Mouse (Mus musculus): Measurements from ENCODE around the gene Usp18.

Gene Usp18

DNA sequence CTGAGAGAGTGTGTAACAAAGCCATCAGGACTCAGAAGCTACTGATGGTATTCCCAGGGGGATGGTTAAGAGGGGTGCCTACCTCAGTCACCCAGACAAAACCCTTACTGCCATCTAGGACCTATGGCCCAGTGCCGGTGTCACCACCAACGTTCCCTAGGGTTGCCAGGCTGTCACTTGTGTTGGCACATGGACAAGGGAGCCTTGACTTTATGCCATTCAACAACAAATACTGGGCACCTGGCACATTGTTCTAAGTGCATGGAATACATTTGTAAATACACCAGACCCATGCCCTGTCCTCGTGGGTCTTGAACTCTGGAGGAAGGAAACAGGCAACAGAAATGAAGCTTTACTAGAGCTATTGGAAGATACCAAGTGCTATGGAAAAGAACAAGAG is 59.9 kb downstream of the Usp18 start:
- no peak for DNase-seq

DNA sequence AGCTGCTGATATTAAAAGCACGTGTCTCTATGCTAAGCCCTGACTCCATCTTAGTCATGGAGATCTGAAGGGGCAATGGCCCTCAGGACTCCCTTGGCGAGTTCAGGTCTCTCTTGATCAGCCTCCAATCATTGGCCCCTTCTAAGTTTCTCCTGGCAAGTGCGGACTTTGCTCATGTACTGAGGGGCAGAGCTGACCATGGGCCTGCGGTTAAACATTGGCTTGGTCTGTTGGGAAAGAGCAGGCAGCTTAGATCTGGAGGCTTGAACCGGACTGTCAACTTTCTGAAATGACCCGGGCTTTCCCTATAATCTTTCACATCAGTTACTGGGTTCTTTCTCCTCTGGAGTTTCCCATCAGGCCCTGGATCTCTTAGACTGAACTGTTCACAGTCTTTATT is 65.3 kb downstream of the Usp18 start:
- no peak for DNase-seq

DNA sequence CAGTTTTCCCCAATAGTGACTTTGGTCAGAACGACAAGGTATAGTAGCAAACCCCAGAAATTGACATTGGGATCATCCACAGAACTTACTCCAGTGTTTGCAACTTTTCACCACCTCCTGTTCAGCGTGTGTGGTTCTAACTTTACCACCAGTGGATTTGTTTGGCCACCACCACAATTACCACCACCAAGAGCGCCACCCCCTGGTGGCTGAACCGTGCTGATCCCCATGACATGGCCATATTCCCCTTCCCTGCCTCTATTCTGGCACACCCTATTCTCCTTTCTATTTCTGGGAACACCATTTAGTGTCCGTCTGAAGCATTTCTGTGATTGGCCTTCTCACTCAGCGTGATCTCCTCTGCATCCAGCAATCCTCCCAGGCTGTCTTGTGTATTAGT is 73.4 kb downstream of the Usp18 start:
- DNase-seq: no peak
